Mouse (Mus musculus) brown adipose tissue, adult 24 weeks (tissue): Measurements from ENCODE around the gene Rcor3. TPM values are rescaled to one million over a fixed set of nuclear protein-coding genes. Genes with fewer than 3 reads are reported as not detected.

Source experiments
- H3K27ac ChIP-seq: fragments of 200-500 bp; replicated peaks from 2 replicates; pipeline ENCODE4 v1.5.1; 2012; ENCODE audit warnings: low read depth, mild to moderate bottlenecking, low read length
- H3K4me1 ChIP-seq: fragments of 200-500 bp; 2 replicates; pipeline ENCODE4 v1.6.1; 2012; ENCODE audit warnings: low read length, mixed read lengths; ENCODE audit not compliant: control insufficient read depth, insufficient read depth, insufficient read length
- H3K4me3 ChIP-seq: fragments of 200-500 bp; 2 replicates; pipeline ENCODE4 v1.5.1; 2012; ENCODE audit warnings: low read depth, mild to moderate bottlenecking, low read length, moderate library complexity; ENCODE audit not compliant: insufficient read depth
- polyA plus RNA-seq: library from polyadenylated mRNA; stranded (reverse); fragments of >200 nt; gene quantifications from 2 replicates; pipeline ENCODE4 v1.2.4, GENCODE M21; 2012; ENCODE audit not compliant: missing spikeins, insufficient read depth, insufficient read length

The Rcor3 gene
- polyA plus RNA-seq = 16.6 and 19.4 TPM in 2 replicates

DNA sequence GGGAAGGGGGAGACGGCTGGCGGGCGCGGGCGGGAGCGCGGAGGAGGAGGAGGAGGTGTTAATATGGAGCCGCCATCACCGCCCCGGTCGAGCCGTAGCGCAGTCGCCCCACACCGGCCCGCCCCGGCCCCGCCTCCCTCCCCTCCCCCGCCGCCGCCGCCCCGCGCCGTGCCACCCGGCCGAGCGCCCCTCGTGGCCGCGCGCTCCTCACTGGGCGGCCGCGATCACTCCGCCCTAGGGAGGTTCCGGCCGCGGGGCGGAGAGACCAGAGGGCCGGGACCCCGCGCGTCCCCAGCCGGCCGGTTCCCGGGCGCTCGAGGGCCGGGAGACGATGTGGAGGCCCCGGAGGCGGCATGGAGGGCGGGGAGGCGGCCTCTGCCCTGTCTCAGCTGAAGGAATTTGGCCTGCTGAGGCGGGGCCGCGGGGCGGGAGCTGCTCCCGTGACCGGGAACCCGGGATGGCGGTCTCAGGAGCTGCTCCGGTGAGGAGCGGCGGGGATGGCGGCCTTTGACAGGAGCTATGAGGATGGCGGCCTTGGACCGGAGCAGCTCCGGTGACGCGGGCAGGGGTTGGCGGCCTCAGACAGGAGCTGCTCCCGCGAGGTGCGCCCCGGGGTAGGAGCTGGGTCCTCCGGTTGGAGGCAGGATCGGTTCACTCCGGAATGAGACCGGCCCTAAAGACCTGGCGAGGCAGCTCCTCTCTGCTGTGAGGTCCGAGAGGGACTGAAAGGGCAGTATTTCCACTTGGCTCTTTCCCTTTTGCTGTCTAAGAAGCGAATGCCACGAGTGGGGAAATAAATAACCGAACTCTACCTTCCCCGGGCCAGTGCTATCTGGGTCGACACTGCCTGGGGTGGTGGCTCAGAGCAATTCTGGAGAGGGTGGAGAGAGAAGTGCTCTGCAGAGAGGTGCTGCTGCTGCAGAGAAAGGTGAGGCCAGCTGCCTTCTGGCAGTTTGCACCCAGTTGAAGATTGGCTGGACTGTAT, at the start of gene Rcor3:
Rcor3 (minus strand) TSS at position 137 of the 985 bp plus-strand sequence.
- H3K4me1 ChIP-seq = no peaks in the 10 kb centered on the region
- H3K4me3 ChIP-seq = peak within 1 kb of the TSS; percentile 98
- peak within 1 kb of the TSS; percentile 75 for H3K27ac ChIP-seq

DNA sequence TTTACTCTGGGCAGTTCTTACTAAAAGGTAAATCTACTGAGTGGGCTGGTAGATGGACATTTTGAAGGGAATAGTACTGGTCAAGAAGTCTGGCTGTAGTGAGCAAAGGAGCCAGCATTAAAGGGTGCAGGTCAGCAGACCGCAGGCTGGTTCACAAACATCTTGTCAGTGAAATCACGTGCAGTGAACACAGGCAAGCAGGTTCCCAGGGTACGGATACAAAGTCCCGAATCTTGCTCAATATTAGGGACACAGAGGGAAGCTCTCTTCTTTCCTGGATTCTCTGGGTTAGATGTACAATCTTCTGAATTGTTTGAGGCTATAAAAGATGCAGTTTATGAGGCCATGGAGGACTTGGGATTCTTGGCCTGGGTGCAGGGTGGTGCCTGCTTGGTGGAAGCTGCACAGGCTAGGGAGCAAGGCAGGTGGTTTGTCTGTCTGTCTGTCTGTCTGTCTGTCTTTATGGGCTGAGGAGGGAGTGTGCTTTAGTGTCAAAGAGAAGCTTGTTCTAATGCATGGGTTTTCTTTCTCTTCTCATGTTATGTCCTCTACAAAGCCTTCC, 43.9 kb upstream of the Rcor3 start:
- Histone ChIP-seq H3K4me3 (no peak overlapping the region), H3K27ac (no peak overlapping the region)

DNA sequence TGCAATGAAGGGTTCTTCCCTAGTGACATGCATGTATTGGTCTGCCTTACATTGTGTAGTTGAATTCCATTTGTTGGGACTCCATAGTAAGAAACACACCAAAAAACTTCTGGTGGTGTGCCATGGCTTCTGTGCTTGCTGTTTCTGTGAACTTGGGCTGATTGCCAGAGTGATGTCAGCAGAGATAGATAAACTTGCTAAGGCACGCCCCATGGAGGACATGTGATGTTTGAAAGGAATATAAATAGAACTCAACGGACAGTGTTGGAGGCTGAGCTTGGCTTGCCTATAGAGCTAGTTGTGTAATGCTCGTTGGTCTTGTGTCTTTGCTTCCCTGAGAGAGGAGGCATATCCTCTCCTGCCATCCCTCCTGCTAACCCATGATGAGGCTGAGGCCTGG, 42.0 kb upstream of the Rcor3 start:
- Histone ChIP-seq H3K4me3 (no peak overlapping the region), H3K4me1 (no peaks in the 10 kb centered on the region), H3K27ac (no peak overlapping the region)

More for the DNA sequence above, 43.9 kb upstream of the Rcor3 start:
- H3K4me1 ChIP-seq = no peaks in the 10 kb centered on the region

DNA sequence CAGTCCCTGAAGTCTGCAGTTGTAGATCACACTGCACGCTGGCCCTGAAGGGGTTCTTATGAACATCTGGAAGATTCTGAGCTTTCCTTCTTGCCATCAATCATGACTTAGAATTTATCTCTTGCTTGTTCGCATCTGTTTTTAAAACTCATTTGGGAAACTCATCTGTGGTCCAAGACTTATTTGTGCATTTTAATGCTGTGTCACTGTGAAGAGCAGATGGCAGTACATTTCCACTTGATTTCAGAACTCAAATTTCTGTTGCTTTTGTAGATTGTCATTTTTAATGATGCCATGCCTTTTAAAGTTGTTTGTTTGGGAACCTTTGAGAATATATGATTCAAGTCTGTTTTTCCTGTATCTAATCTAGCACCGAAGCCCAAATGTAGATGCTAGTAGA, 33.6 kb upstream of the Rcor3 start:
- Histone ChIP-seq H3K27ac (no peak overlapping the region), H3K4me1 (no peaks in the 10 kb centered on the region), H3K4me3 (no peak overlapping the region)

DNA sequence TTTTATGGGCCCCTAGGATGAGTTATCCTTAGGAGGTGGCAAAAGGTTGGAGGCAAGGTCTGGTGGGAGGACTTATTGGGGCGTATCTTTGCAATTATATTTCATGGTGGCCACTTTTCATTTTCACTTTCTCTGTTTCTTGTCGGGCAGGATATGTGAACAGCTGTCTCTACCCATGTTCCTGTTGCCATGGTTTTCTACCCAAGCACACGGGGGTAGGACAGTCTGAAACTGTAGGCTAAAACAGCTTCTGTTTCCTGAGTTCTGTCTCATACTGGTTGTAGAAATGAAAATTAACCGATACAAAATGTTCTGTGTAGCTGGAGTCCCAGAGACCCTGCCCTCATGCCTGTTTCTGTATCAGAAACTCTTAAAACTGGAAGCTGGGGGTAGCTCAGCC, 13.3 kb upstream of the Rcor3 start:
- Histone ChIP-seq H3K4me3 (no peak overlapping the region), H3K4me1 (no peaks in the 10 kb centered on the region), H3K27ac (no peak overlapping the region)

DNA sequence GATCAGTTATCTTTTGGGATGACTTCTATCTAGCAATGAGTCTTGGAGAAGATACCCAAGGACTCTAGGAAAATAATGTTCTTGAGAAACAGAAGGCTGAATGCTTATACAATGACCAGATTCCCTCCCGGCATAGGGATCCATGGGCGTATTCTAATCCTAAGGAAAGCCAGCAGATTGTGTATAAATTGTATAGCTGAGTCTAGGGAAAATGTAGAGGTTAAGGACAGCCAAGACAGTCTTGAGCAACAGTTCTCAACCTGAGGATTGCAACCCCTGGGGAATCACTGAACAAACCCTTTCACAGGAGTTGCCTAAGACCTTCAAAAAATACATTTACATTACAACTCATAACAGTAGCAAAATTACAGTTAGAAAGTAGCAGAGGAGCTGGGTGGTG, 2.5 kb upstream of the Rcor3 start:
- Histone ChIP-seq H3K4me1 (no peaks in the 10 kb centered on the region), H3K27ac (no peak overlapping the region), H3K4me3 (no peak overlapping the region)

DNA sequence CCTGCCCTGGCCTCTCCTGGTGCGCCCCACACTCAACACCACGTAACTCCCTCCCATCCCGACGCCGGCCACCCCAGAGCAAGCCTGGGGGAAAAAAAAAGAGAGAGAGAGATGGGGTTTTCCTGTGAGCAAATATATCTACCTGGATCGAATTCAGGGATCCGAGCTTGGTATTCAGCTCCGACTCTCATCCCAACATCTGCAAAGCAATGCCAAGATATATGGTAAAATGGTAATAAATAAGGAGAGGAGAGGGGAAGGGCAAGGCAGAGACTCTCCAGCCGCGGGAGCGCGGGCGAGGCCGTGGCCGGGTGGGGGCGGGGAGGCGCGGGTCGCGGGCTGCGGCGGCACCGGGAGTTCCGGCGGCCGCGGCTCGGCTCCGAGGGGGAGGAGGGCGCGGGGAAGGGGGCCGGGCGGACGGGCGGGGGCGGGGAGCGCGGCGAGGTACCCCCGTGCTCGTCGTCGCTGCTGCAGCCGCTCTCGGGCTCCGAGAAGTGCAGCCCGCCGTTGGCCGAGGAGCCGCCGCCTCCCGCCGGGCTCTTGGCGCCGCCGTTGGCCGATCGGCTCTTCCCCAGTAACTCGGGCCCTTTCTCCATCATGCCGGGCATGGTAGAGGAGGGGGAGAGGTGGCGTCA, 454 bp downstream of the Rcor3 start:
- peak overlapping the region; percentile 98 for H3K4me3 ChIP-seq
- H3K4me1 ChIP-seq = no peaks in the 10 kb centered on the region
- H3K27ac ChIP-seq = peak overlapping the region; percentile 75

DNA sequence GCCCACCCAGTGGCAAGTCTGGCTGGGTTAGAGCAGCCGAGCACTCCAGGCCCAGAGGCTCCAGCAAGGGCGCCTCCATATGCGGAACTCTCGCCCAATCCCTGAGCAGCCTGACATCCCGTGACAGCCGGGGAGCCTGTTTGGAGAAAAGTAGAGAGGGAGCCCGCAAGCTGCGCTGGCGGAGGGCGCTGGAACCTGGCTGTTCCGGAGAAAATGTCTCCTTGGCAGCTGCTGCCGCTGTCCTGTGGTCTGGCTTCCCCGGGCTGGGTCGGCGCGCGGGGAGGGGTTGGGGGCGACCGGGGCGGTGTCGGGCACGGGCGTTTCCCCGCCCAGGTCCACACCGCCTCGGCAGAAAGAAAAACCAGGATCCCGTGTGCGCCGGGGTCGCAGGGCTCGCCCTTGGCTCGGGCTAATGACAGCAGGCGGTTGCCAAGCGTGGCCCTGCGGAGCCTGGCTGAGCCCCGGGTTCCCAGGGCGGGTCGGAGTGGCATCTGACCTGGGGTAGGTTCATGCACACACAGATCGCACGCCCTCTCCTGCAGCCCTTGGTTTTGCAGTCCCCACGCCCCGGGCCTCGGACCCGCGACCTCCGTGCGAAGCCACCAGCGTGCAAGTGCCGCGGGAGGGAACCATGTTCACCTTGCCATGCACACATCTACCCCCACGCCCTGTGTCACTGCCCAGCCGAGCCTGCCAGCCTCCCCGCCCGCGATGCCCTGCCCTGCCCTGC, 1.1 kb downstream of the Rcor3 start:
- Histone ChIP-seq H3K27ac (peak overlapping the region; percentile 69), H3K4me1 (no peaks in the 10 kb centered on the region), H3K4me3 (peak overlapping the region; percentile 65)

DNA sequence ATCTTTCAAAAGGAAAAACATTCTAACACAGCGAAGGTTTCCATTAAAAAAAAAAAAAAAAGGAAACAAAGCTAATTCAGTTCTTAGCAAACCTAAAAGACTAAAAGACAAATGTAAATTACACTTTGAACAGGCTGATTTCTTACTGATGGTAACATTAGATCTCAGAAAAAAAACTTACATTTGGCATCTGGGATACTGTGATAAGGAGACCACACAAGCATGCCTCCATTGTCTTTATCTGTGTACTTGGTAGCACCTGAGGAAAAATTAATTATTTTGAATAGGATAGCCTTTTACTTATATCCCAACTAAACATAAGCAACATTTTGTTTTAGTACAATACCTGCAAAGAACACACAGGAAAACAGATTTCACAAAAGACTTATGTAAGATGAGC, 7.7 kb downstream of the Rcor3 start:
- no peaks in the 10 kb centered on the region for H3K4me1 ChIP-seq
- H3K27ac ChIP-seq = no peak overlapping the region
- no peak overlapping the region for H3K4me3 ChIP-seq

DNA sequence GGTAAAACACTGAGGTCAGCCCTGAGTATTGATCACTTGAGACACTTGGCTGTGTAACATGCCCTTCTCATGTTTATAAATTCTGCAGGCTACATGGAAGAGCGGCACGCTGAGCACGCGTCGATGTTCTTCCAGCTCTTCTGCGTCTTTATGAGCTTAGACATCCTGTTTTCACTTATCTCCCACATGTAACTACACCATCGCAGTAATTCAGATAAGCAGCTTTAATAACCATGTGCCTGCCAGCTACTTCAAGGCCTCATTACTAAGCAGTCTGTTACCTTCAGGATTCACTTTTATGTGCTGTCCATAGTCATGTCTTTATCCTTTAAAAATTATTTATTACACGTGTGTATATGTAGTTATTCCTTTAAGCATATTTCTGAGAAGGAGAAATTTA, 9.5 kb downstream of the Rcor3 start:
- no peak overlapping the region for H3K4me3 ChIP-seq
- H3K27ac ChIP-seq = no peak overlapping the region
- H3K4me1 ChIP-seq = no peaks in the 10 kb centered on the region

DNA sequence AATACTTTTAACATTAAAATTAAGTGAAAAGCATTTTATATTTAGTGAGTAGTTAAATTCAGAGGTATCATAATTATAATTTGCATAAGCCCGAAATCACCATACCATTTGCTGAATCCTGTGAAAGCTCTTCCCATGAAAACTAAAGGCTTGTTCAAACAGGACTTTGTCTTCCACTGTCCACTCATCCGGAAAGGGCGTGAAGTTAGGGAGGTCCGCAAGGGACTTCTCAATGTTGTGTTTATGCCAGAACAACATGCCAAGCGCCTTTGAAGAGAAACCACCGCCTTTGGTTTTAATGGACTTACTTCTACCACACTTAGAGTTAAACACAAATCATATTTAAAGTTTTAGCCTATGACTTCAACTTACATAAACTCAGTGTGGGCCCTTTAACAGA, 12.1 kb downstream of the Rcor3 start:
- Histone ChIP-seq H3K27ac (no peak overlapping the region), H3K4me1 (no peaks in the 10 kb centered on the region), H3K4me3 (no peak overlapping the region)

DNA sequence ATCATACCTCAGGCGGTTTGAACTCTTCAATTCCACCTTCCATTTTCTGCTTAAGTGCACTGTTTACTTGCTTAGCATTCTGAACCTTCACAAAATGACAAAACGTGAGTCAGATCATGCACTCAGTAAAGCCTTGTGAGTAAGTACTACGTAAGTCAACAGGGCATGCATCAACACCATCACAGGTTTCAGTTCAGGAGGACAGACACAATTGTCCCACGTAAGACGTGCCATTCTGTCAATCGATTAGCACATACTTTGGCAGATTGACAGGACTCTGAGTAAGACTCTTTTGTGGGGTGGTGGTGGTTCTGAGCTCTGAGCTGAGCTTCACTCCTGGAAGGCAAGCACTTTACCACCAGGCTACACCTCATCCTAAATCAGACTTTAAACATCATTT, 21.6 kb downstream of the Rcor3 start:
- Histone ChIP-seq H3K4me3 (no peak overlapping the region), H3K27ac (no peak overlapping the region), H3K4me1 (no peaks in the 10 kb centered on the region)

DNA sequence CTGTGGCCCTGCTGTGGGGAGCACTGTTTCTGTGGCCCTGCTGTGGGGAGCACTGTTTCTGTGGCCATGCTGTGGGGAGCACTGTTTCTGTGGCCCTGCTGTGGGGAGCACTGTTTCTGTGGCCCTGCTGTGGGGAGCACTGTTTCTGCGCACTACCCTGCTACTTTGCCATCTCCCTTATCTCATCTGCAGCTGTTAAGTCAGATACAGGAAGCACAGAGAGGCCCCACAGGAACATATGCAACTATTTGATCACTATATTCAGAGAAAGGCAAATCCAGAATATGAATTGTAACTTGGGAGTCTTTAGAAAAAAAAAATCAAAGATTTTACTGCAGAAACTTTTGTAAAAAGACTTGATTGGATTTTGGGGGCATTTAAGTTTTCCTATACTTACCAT, 22.5 kb downstream of the Rcor3 start:
- H3K27ac ChIP-seq = no peak overlapping the region
- H3K4me1 ChIP-seq = no peaks in the 10 kb centered on the region
- no peak overlapping the region for H3K4me3 ChIP-seq

DNA sequence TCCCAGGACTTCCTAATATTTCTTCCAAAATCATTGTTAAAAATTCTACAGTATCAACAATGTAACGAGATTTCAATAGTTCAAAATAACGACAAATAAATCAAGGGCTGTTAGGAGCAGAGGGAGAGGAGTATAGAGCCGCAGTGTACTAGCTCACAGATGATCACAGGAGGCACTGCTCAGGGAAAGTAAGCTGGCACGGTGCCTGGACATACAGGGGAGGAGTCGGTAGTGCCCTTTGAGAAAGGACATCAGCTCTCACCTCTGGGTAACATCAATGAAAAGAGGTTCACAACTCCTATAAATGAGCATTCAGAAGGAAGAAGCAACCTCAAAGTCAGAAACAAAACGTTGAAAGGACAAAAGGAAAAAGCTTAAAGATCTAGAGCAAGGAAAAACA, 28.7 kb downstream of the Rcor3 start:
- Histone ChIP-seq H3K4me1 (no peaks in the 10 kb centered on the region), H3K4me3 (no peak overlapping the region), H3K27ac (no peak overlapping the region)

DNA sequence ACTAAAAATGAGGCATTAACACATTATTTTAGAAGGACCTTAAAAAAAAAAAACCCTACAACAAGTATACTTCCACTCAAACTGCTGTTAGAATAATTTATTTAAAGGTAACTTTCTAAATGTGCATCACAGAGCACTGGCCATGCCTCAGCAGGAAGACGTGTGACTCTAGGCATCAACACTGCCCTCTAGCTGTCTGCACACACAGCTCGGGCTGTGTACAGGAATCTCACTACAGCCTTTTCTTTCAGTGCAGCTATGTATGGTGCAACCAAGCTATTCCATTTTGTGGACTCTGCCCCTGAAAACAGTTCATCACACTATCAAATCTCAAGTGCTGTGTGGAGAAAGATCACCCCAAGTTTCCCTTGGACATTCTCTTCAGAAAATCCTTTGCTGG, 30.5 kb downstream of the Rcor3 start:
- Histone ChIP-seq H3K4me1 (no peaks in the 10 kb centered on the region), H3K27ac (no peak overlapping the region), H3K4me3 (no peak overlapping the region)
